Mouse (Mus musculus) neural tube, embryonic 15.5 days (tissue): ENCODE results near the gene Lenep. TPM values are rescaled to one million over a fixed set of nuclear protein-coding genes. Genes with fewer than 3 reads are reported as not detected.

ENCODE experiments used
- ATAC-seq: fragments of 200-750 bp; cut with Nextera tagmentation; 2 replicates; pipeline ENCODE4 v1.8.0; 2017; ENCODE audit warnings: mild to moderate bottlenecking, moderate TSS enrichment, moderate library complexity; ENCODE audit not compliant: low FRiP score
- H3K27ac ChIP-seq: fragments of 300-500 bp; sonication (generic); replicated peaks from 2 replicates; pipeline ENCODE4 v1.5.1; 2015; ENCODE audit warnings: mild to moderate bottlenecking, inconsistent platforms
- H3K27me3 ChIP-seq: fragments of 300-500 bp; sonication (generic); replicated peaks from 2 replicates; pipeline ENCODE4 v1.6.1; 2015; ENCODE audit warnings: inconsistent platforms
- H3K36me3 ChIP-seq: fragments of 300-500 bp; sonication (generic); 2 replicates; pipeline ENCODE4 v1.6.1; 2015; ENCODE audit warnings: inconsistent platforms
- H3K4me1 ChIP-seq: fragments of 300-500 bp; sonication (generic); 2 replicates; pipeline ENCODE4 v1.6.1; 2015; ENCODE audit warnings: inconsistent platforms
- H3K4me2 ChIP-seq: fragments of 300-500 bp; sonication (generic); 2 replicates; pipeline ENCODE4 v1.6.1; 2015; ENCODE audit warnings: inconsistent platforms, mild to moderate bottlenecking, moderate library complexity
- H3K4me3 ChIP-seq: fragments of 300-500 bp; sonication (generic); replicated peaks from 2 replicates; pipeline ENCODE4 v1.5.1; 2015; ENCODE audit warnings: mild to moderate bottlenecking, inconsistent platforms
- H3K9ac ChIP-seq: fragments of 300-500 bp; sonication (generic); replicated peaks from 2 replicates; pipeline ENCODE4 v1.6.1; 2015; ENCODE audit warnings: mild to moderate bottlenecking, inconsistent platforms
- H3K9me3 ChIP-seq: fragments of 300-500 bp; sonication (generic); replicated peaks from 2 replicates; pipeline ENCODE4 v1.6.1; 2016; ENCODE audit warnings: inconsistent platforms
- WGBS: fragments of 180-500 bp; shearing (Covaris S2); methylation state at CpG from one replicate; pipeline ENCODE4 v1.1.7; 2015; ENCODE audit warnings: mixed read lengths; 5-methylcytosine and 5-hydroxymethylcytosine counted together
- polyA plus RNA-seq: library from polyadenylated mRNA; unstranded; fragments of >200 nt; fragmentation: Nextera tagmentation; extraction: Ambion mirVana; gene quantifications from 2 replicates; pipeline ENCODE4 v1.2.1, GENCODE M21; 2015

Lenep gene
- polyA plus RNA-seq, 1 experiment from 2014 or later: 2.1 TPM

- Histone ChIP-seq H3K4me1 (peaks cover 50% of the 10 kb centered on the region), H3K36me3 (peaks cover 13% of the 10 kb centered on the region), H3K4me2 (peak overlapping the region; percentile 90), H3K9ac (peak overlapping the region; percentile 56), H3K27me3 (no peaks in the 10 kb centered on the region), H3K27ac (peak overlapping the region; percentile 89), H3K9me3 (no peaks in the 10 kb centered on the region), H3K4me3 (peak overlapping the region; percentile 60)
- 1% methylated on average over 9 of the region's 9 CpGs for WGBS
- ATAC-seq: no peak
Measured at GRCm38 (mm10) chr3:89419571-89419970, 17.0 kb upstream of the Lenep start.

DNA sequence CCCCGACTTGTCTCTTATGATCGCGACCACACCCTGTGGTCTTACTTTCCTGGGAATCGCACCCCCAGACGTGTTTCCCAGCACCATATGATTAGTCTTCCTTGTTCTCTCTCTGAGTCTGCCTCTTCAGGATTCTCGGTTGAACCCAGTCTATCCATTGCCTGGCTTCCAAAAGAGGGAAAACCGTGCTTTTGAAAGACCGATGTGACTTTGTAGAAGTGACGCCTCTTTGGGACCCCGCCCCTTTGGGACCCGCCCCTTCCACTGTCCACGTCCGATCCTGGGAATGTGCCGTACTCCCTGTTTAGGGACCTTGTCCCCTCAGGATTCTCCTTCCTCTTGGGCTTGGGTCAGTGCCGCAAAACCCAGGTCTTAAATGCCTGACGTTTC lies 16.3 kb upstream of the Lenep start:
- H3K4me2 ChIP-seq: peak overlapping the region; percentile 90
- ATAC-seq: peak; percentile 6; the same call in 1 of the 2 replicates

GRCm38 (mm10) chr3:89418170-89418860 lies 15.7 kb upstream of the Lenep start, which contains the start of the genes Cks1b and Shc1:
Gene Cks1b, minus strand, starts transcription at chr3:89418383.
Gene Shc1, plus strand, starts transcription at chr3:89418443.
- WGBS: under 1% methylated on average over 39 of the region's 39 CpGs
- peak within 1 kb of the TSS; percentile 90 for H3K4me2 ChIP-seq

More for the DNA sequence above, 16.3 kb upstream of the Lenep start:
- Histone ChIP-seq H3K27ac (peak overlapping the region; percentile 89), H3K36me3 (peaks cover 18% of the 10 kb centered on the region), H3K4me3 (peak overlapping the region; percentile 60), H3K4me1 (peaks cover 50% of the 10 kb centered on the region), H3K27me3 (no peaks in the 10 kb centered on the region), H3K9me3 (no peaks in the 10 kb centered on the region), H3K9ac (peak overlapping the region; percentile 56)
- WGBS: under 1% methylated on average over 16 of the region's 16 CpGs

GRCm38 (mm10) chr3:89417840-89418169 lies 15.2 kb upstream of the Lenep start:
- Histone ChIP-seq H3K9ac (peak overlapping the region; percentile 41), H3K36me3 (peaks cover 19% of the 10 kb centered on the region), H3K27me3 (no peaks in the 10 kb centered on the region), H3K9me3 (no peaks in the 10 kb centered on the region), H3K27ac (peak overlapping the region; percentile 89), H3K4me1 (peaks cover 46% of the 10 kb centered on the region), H3K4me2 (peak overlapping the region; percentile 90), H3K4me3 (peak overlapping the region; percentile 60)
- 0% methylated on average over 20 of the region's 20 CpGs for WGBS
- peak; percentile 70 for ATAC-seq

More at GRCm38 (mm10) chr3:89418170-89418860, 15.7 kb upstream of the Lenep start, which contains the start of the genes Cks1b and Shc1:
- no peaks in the 10 kb centered on the region for H3K9me3 ChIP-seq
- H3K36me3 ChIP-seq: peaks cover 19% of the 10 kb centered on the region
- peak within 1 kb of the TSS; percentile 56 for H3K9ac ChIP-seq
- peak within 1 kb of the TSS; percentile 60 for H3K4me3 ChIP-seq
- H3K4me1 ChIP-seq: peaks cover 48% of the 10 kb centered on the region
- H3K27me3 ChIP-seq: no peaks in the 10 kb centered on the region
- peak; percentile 95 for ATAC-seq
- peak within 1 kb of the TSS; percentile 89 for H3K27ac ChIP-seq

DNA sequence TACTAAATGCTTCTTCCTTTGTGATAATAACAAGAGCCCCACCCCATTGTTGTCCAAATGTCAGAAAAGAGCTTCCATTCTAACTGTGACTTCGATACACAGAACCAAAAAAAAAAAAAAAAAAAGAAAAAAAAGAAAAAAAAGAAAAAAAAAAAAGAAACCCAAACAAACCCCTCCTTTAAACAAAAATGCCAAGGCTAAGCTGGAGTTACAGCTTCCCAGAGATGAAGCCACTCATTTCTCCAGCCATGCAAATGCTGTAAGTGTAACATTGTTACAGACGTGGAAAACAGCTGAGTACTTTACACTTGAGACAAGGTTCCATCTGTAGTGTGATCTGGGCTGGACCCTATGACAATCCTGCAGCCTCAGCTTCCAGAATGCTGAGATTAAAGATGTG lies 14.5 kb upstream of the Lenep start:
- 32% methylated on average over 2 of the region's 2 CpGs for WGBS
- Histone ChIP-seq H3K27ac (peak overlapping the region; percentile 89), H3K9ac (peak overlapping the region; percentile 41), H3K9me3 (no peaks in the 10 kb centered on the region), H3K4me2 (peak overlapping the region; percentile 90), H3K4me1 (peaks cover 44% of the 10 kb centered on the region), H3K36me3 (peaks cover 19% of the 10 kb centered on the region), H3K27me3 (no peaks in the 10 kb centered on the region), H3K4me3 (peak overlapping the region; percentile 60)
- ATAC-seq: no peak

GRCm38 (mm10) chr3:89416158-89416557 lies 13.6 kb upstream of the Lenep start:
- 96% methylated on average over 8 of the region's 8 CpGs for WGBS
- Histone ChIP-seq H3K4me3 (no peak overlapping the region), H3K9me3 (no peaks in the 10 kb centered on the region), H3K4me2 (no peak overlapping the region), H3K27me3 (no peaks in the 10 kb centered on the region), H3K4me1 (peaks cover 37% of the 10 kb centered on the region), H3K36me3 (peaks cover 19% of the 10 kb centered on the region), H3K9ac (no peak overlapping the region), H3K27ac (no peak overlapping the region)
- no peak for ATAC-seq

DNA sequence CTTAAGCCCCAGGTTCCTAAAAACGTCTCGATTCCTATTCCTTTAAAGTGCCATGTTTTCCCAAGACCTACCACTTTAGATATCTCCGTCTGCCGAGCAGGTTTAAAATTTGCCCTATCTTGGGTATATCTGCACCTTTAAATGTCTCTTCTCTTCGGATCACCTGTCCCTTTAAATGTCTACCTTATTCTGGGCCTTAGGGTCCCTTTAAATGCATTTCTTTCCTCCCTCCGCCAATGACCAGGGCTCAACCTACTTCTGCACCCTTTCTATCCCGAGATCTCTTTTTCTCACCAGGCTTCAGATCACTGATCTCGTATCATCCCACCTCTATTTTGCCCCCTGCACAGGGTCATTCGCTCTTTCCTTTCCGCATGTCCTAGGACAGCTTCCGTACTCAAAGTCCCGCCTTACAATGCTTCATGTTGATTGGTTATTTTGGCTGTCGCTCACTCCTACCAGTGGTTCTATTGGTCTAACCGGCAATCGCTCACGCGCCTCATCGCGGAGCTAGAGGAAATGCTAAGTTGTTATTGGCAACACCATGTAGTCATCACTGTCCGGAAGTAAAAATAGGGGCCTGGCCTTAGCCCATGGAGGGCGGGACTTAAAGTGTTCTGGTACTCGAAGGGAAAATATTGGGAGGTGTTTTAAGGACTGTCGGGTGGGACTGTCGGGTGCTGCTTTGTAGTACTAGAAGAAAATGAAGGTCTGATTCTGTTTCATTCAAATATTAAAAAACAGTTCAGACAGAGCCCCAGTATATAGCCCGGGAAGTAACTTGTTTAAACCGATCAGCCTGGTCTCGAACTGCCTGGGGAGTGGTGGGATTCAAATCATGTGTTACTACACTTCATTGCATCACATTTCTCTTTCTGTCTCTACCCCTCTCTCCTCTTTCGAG lies 9.1 kb upstream of the Lenep start, which contains the start of gene Flad1:
Flad1 (minus strand) TSS at position 381 of the 904 bp plus-strand sequence.
- Histone ChIP-seq H3K4me2 (peak within 1 kb of the TSS; percentile 80), H3K4me1 (peaks cover 20% of the 10 kb centered on the region), H3K27me3 (no peaks in the 10 kb centered on the region), H3K36me3 (peaks cover 24% of the 10 kb centered on the region), H3K9ac (peak within 1 kb of the TSS; percentile 56), H3K9me3 (no peaks in the 10 kb centered on the region), H3K27ac (peak within 1 kb of the TSS; percentile 72), H3K4me3 (peak within 1 kb of the TSS; percentile 55)
- peak; percentile 98 for ATAC-seq
- WGBS: 6% methylated on average over 28 of the region's 28 CpGs

DNA sequence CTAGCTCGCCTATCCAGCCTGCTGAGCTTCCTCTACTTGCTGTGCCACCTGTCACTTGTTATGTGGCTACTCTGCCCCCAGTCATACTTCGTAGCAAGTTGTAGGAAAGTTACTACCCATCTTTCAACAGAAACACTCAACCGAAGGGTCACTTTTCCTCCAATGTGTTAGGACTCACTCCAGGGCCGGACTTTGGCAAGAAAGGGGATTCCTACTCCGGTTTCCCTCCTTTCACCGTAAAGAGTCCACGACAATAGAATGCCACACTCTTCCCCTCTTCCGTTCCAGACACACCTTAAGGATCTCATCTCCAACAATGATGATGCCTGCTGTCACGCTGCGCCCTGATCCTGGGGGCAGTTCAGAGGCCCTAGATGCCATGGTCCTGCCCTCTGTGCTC lies 8.3 kb upstream of the Lenep start:
- peak overlapping the region; percentile 56 for H3K9ac ChIP-seq
- no peaks in the 10 kb centered on the region for H3K9me3 ChIP-seq
- H3K4me2 ChIP-seq: peak overlapping the region; percentile 80
- peaks cover 18% of the 10 kb centered on the region for H3K4me1 ChIP-seq
- no peak; the same call in 1 of the 2 replicates for ATAC-seq
- H3K36me3 ChIP-seq: peaks cover 23% of the 10 kb centered on the region
- no peaks in the 10 kb centered on the region for H3K27me3 ChIP-seq
- H3K4me3 ChIP-seq: peak overlapping the region; percentile 55
- H3K27ac ChIP-seq: peak overlapping the region; percentile 72
- 83% methylated on average over 10 of the region's 10 CpGs for WGBS

DNA sequence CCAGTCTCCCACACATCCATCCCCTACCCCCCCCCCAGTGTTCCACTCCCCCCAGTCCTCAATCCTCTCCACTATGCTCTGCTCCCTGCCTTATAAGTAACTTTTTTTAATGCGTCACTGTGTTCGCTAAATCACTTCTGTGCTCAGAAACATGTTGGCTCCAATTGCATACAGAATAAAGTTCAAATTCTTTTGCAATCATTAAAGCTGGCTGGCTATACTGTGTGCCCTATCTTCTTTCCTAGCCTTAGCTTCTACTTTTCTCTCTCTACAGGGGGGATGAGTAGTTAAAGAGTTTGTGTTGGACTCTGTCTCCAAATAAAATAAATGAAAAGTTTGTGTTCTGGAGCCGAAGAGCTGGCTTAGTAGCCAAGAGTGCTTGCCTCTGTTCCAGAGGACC lies 7.1 kb upstream of the Lenep start:
- Histone ChIP-seq H3K9ac (no peak overlapping the region), H3K36me3 (peaks cover 19% of the 10 kb centered on the region)
- 98% methylated on average over 3 of the region's 3 CpGs for WGBS

DNA sequence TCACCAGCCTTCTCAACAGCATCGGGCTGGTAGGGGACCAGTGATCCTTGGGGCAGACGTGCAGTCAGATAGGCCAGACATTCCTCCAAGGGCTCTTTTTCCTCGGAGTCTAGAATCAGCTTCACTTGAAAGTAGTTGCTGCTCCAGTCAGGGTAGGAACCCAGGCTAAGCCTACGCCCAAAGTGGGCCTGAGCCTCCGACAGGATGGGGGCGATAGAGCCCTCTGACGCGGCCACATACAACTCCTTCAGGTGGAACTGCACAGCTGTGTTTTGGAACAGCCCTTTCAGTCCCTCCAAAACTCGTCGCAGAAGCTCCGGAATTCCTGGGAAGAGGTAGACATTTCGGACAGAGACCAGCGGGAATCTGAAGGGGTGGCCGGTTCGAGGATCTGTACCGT lies 5.9 kb upstream of the Lenep start:
- ATAC-seq: no peak
- Histone ChIP-seq H3K9me3 (no peaks in the 10 kb centered on the region), H3K27me3 (no peaks in the 10 kb centered on the region), H3K4me3 (no peak overlapping the region), H3K27ac (no peak overlapping the region), H3K36me3 (peaks cover 21% of the 10 kb centered on the region), H3K4me1 (peaks cover 18% of the 10 kb centered on the region), H3K9ac (no peak overlapping the region), H3K4me2 (no peak overlapping the region)
- WGBS: 68% methylated on average over 16 of the region's 16 CpGs

More for the DNA sequence above, 7.1 kb upstream of the Lenep start:
- no peak for ATAC-seq
- Histone ChIP-seq H3K9me3 (no peaks in the 10 kb centered on the region), H3K4me3 (no peak overlapping the region), H3K4me2 (no peak overlapping the region), H3K27ac (no peak overlapping the region), H3K4me1 (peaks cover 18% of the 10 kb centered on the region), H3K27me3 (no peaks in the 10 kb centered on the region)

DNA sequence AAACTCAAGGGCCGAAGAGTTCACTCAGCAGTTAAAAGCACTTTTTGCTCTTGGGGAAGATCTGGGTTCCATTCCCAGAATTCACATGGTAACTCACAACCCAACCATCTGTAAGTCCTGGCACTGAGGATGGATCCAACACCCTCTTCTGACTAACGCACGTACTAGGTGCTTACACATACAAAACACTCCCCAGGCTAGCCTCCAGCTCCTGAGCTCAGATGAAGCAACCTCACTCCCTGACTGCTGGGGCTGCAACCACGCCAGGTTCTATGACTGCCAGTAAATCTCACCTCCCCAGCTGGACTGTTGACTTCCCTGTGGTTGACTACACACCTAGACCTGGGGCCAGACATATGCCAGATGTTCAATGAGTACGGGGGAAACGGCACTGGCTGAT lies 4.3 kb upstream of the Lenep start:
- Histone ChIP-seq H3K27ac (no peak overlapping the region), H3K36me3 (peaks cover 37% of the 10 kb centered on the region)

More for the DNA sequence above, 4.3 kb upstream of the Lenep start:
- Histone ChIP-seq H3K4me2 (no peak overlapping the region), H3K9ac (no peak overlapping the region), H3K4me3 (no peak overlapping the region), H3K4me1 (peaks cover 13% of the 10 kb centered on the region), H3K27me3 (no peaks in the 10 kb centered on the region), H3K9me3 (no peaks in the 10 kb centered on the region)
- ATAC-seq: no peak
- WGBS: 94% methylated on average over 6 of the region's 6 CpGs
